Mouse (Mus musculus) liver, embryonic 15.5 days (tissue): ENCODE measurements around the gene Trpv6. TPM values are rescaled to one million over a fixed set of nuclear protein-coding genes. Genes with fewer than 3 reads are reported as not detected.

Experiments used
- ATAC-seq: fragments of 200-750 bp; cut with Nextera tagmentation; 2 replicates; pipeline ENCODE4 v1.8.0; 2017; ENCODE audit warnings: moderate number of reproducible peaks, mild to moderate bottlenecking, moderate library complexity; ENCODE audit not compliant: insufficient read depth
- H3K27ac ChIP-seq: fragments of 300-500 bp; sonication (generic); replicated peaks from 2 replicates; pipeline ENCODE4 v1.5.1; 2015; ENCODE audit warnings: mild to moderate bottlenecking, inconsistent platforms
- H3K27me3 ChIP-seq: fragments of 300-500 bp; sonication (generic); 2 replicates; pipeline ENCODE4 v1.6.1; 2015; ENCODE audit warnings: mild to moderate bottlenecking, inconsistent platforms
- H3K36me3 ChIP-seq: fragments of 300-500 bp; sonication (generic); replicated peaks from 2 replicates; pipeline ENCODE4 v1.6.1; 2015; ENCODE audit warnings: moderate library complexity, mild to moderate bottlenecking, inconsistent platforms
- H3K4me1 ChIP-seq: fragments of 300-500 bp; sonication (generic); replicated peaks from 2 replicates; pipeline ENCODE4 v1.6.1; 2015; ENCODE audit warnings: inconsistent platforms
- H3K4me2 ChIP-seq: fragments of 300-500 bp; sonication (generic); 2 replicates; pipeline ENCODE4 v1.6.1; 2015; ENCODE audit warnings: moderate library complexity, mild to moderate bottlenecking, inconsistent platforms
- H3K4me3 ChIP-seq: fragments of 300-500 bp; sonication (generic); replicated peaks from 2 replicates; pipeline ENCODE4 v1.5.1; 2015; ENCODE audit warnings: mild to moderate bottlenecking, inconsistent platforms
- H3K9ac ChIP-seq: fragments of 300-500 bp; sonication (generic); 2 replicates; pipeline ENCODE4 v1.6.1; 2015; ENCODE audit warnings: moderate library complexity, mild to moderate bottlenecking, inconsistent platforms
- H3K9me3 ChIP-seq: fragments of 300-500 bp; sonication (generic); replicated peaks from 2 replicates; pipeline ENCODE4 v1.6.1; 2016; ENCODE audit warnings: inconsistent platforms
- WGBS: fragments of 180-500 bp; shearing (Covaris S2); methylation state at CpG from one replicate; pipeline ENCODE4 v1.1.7; 2015; ENCODE audit warnings: mixed read lengths; ENCODE audit not compliant: insufficient replicate concordance; 5-methylcytosine and 5-hydroxymethylcytosine counted together
- polyA plus RNA-seq: library from polyadenylated mRNA; unstranded; fragments of >200 nt; fragmentation: Nextera tagmentation; extraction: Ambion mirVana; gene quantifications from 2 replicates; pipeline ENCODE4 v1.2.1, GENCODE M21; 2015

Gene Trpv6
- 0.13 and 0.15 TPM in 2 replicates for polyA plus RNA-seq

DNA sequence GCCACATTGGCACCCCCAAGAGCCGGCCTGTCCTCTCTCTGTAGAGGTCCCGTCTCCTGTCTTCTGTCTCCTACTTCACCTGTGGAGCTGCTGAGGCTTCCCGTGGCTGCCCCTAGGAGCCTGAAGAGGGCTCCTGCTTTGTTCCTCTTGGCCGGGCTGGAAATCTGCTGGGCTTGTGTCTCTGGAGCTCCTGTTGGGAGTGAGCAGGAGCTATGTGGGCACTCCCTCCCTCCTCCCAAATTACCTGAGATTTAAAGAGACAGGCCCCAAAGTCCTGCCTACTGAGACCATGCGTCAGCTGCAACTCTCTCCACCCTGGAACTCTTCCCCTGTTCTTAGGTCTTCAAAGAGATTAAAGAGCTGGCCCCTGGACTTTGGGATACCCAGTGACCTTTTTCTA lies at the start of gene Trpv6:
Trpv6 (minus strand) TSS at position 228 of the 400 bp plus-strand sequence.
- ATAC-seq: no peak
- Histone ChIP-seq H3K27ac (no peak within 1 kb of the TSS), H3K9ac (no peak within 1 kb of the TSS), H3K9me3 (no peaks in the 10 kb centered on the region), H3K4me1 (no peaks in the 10 kb centered on the region), H3K36me3 (no peaks in the 10 kb centered on the region), H3K27me3 (no peaks in the 10 kb centered on the region), H3K4me2 (no peak within 1 kb of the TSS), H3K4me3 (no peak within 1 kb of the TSS)
- WGBS: 48% methylated on average over 5 of the region's 5 CpGs

DNA sequence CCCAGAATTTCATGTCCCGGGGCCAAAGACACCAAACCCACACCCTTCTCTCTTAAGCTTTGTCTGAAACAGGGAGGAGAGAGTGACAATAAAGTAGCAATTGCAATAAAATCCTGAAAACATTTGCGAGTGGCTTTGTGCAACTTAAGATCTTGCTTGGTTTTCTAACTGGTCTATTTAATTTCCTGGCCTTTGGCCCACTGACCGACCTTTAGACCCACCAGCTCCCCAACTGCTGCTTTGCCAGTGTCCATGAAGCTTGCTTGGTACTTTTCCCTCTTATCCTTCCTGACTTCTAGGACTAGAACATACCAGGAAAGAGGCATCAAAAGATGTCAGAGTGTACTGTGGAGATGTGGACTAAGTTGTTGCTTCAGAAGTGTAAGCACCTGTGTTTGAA lies 49.4 kb upstream of the Trpv6 start:
- peak overlapping the region; percentile 67 for H3K27ac ChIP-seq
- 74% methylated on average over 3 of the region's 3 CpGs for WGBS
- ATAC-seq: no peak
- H3K4me2 ChIP-seq: no peak overlapping the region
- H3K4me1 ChIP-seq: peaks cover 45% of the 10 kb centered on the region
- peaks cover 67% of the 10 kb centered on the region for H3K36me3 ChIP-seq
- no peak overlapping the region for H3K4me3 ChIP-seq
- no peaks in the 10 kb centered on the region for H3K27me3 ChIP-seq
- H3K9me3 ChIP-seq: no peaks in the 10 kb centered on the region
- no peak overlapping the region for H3K9ac ChIP-seq

- 22% methylated on average over 5 of the region's 5 CpGs for WGBS
- no peak overlapping the region for H3K4me2 ChIP-seq
- H3K36me3 ChIP-seq: peaks cover 61% of the 10 kb centered on the region
- H3K27ac ChIP-seq: peak overlapping the region; percentile 67
- no peaks in the 10 kb centered on the region for H3K9me3 ChIP-seq
- H3K4me1 ChIP-seq: peaks cover 42% of the 10 kb centered on the region
- peak; percentile 76 for ATAC-seq
- no peak overlapping the region for H3K9ac ChIP-seq
- no peak overlapping the region for H3K4me3 ChIP-seq
- no peaks in the 10 kb centered on the region for H3K27me3 ChIP-seq
Observed at GRCm38 (mm10) chr6:41684911-41685310, 48.7 kb upstream of the Trpv6 start.

GRCm38 (mm10) chr6:41684131-41684530 lies 47.9 kb upstream of the Trpv6 start, which contains the start of gene Llcfc1:
Gene Llcfc1, plus strand, starts transcription at chr6:41684431.
- Histone ChIP-seq H3K27ac (peak within 1 kb of the TSS; percentile 67), H3K9me3 (no peaks in the 10 kb centered on the region), H3K4me2 (no peak within 1 kb of the TSS), H3K27me3 (no peaks in the 10 kb centered on the region), H3K4me3 (no peak within 1 kb of the TSS), H3K36me3 (peaks cover 53% of the 10 kb centered on the region), H3K4me1 (peaks cover 34% of the 10 kb centered on the region), H3K9ac (no peak within 1 kb of the TSS)
- no peak for ATAC-seq
- WGBS: 91% methylated on average over 2 of the region's 2 CpGs

- 72% methylated on average over 5 of the region's 5 CpGs for WGBS
- Histone ChIP-seq H3K27ac (no peak overlapping the region), H3K9ac (no peak overlapping the region), H3K4me3 (no peak overlapping the region), H3K9me3 (no peaks in the 10 kb centered on the region), H3K4me2 (no peak overlapping the region), H3K27me3 (no peaks in the 10 kb centered on the region), H3K4me1 (peaks cover 14% of the 10 kb centered on the region), H3K36me3 (peaks cover 29% of the 10 kb centered on the region)
- no peak for ATAC-seq
Observed at GRCm38 (mm10) chr6:41681656-41682055, 45.5 kb upstream of the Trpv6 start.

DNA sequence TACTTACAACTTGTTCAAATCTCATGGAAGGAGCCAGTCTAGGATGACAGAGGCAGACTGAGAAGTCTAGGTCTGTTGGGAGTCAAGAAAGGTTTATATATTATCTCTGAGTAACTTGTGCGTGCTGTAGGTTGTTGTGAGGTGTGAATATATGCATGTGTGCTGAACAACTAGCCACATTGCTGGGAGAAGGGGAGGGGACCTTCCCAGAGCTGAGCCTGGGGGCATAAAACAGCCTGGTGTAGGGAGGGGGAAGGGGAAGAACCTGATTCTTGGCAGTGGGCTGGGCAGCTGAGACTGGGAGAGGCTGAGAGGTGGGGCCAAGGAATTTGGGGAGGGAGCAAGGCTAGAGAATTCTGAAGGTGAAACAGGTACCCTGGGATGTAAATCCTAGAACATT lies 44.5 kb upstream of the Trpv6 start, which contains the start of gene Trpv5:
Trpv5 (minus strand) TSS at position 101 of the 400 bp plus-strand sequence.
- ATAC-seq: no peak
- Histone ChIP-seq H3K4me3 (no peak within 1 kb of the TSS), H3K4me1 (peaks cover 6% of the 10 kb centered on the region), H3K27me3 (no peaks in the 10 kb centered on the region), H3K4me2 (no peak within 1 kb of the TSS), H3K9me3 (no peaks in the 10 kb centered on the region), H3K36me3 (peaks cover 20% of the 10 kb centered on the region), H3K9ac (no peak within 1 kb of the TSS), H3K27ac (no peak within 1 kb of the TSS)
- WGBS: 69% methylated on average over 1 of the region's 1 CpGs

DNA sequence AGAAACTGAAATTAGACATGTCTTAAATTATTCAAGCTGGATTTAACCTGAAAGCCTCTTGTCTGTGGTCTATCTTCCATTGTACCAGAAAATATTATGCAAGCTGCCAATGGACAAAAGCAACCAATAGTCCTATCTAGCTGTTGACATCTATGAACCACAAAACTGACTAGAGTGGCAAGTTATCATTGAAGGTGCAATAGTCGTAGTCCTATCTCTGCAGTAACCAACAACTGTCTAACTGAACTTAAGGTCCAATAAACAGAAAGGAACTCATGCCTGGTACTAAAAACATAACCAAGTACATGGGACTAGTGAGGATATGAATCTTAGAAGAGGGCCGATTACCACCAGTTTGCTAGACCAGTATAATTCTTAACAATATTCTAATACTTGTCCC lies 40.3 kb upstream of the Trpv6 start:
- Histone ChIP-seq H3K27ac (no peak overlapping the region), H3K27me3 (no peaks in the 10 kb centered on the region), H3K9ac (no peak overlapping the region), H3K4me2 (no peak overlapping the region), H3K4me3 (no peak overlapping the region), H3K36me3 (no peaks in the 10 kb centered on the region), H3K4me1 (no peaks in the 10 kb centered on the region), H3K9me3 (no peaks in the 10 kb centered on the region)
- no peak for ATAC-seq
- WGBS: 29% methylated on average over 2 of the region's 2 CpGs

GRCm38 (mm10) chr6:41662320-41662719 lies 26.1 kb upstream of the Trpv6 start:
- Histone ChIP-seq H3K9ac (no peak overlapping the region), H3K27me3 (no peaks in the 10 kb centered on the region), H3K36me3 (no peaks in the 10 kb centered on the region), H3K4me2 (no peak overlapping the region), H3K9me3 (no peaks in the 10 kb centered on the region), H3K27ac (no peak overlapping the region), H3K4me1 (no peaks in the 10 kb centered on the region), H3K4me3 (no peak overlapping the region)
- WGBS: 12% methylated on average over 2 of the region's 2 CpGs
- no peak for ATAC-seq

DNA sequence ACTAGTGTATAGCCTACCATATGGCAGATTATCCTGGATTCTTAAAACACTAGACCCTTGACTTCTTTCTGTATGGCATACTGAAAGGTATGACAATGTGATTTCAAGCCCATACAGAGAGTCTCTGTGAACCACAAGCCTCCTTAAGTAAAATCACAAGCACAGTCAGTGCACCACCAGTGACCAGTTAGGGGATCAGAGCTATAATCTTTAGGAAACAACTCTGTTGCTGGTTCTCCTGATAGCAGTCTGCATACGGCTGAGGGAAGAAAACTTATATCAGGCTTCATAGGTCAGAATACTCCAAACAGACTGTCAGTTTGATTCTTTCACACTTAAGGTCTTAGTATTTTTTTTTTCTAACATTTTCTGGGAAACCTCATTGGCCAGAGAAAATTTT lies 22.3 kb upstream of the Trpv6 start:
- ATAC-seq: no peak
- Histone ChIP-seq H3K4me2 (no peak overlapping the region), H3K4me1 (no peaks in the 10 kb centered on the region), H3K27ac (no peak overlapping the region), H3K9me3 (no peaks in the 10 kb centered on the region), H3K27me3 (no peaks in the 10 kb centered on the region), H3K36me3 (no peaks in the 10 kb centered on the region), H3K4me3 (no peak overlapping the region), H3K9ac (no peak overlapping the region)
- 20% methylated on average over 1 of the region's 1 CpGs for WGBS

GRCm38 (mm10) chr6:41654648-41655047 lies 18.4 kb upstream of the Trpv6 start:
- Histone ChIP-seq H3K9ac (no peak overlapping the region), H3K27ac (no peak overlapping the region), H3K9me3 (no peaks in the 10 kb centered on the region), H3K4me1 (no peaks in the 10 kb centered on the region), H3K36me3 (no peaks in the 10 kb centered on the region), H3K27me3 (no peaks in the 10 kb centered on the region), H3K4me2 (no peak overlapping the region), H3K4me3 (no peak overlapping the region)
- 15% methylated on average over 8 of the region's 8 CpGs for WGBS
- no peak for ATAC-seq

- H3K9me3 ChIP-seq: no peaks in the 10 kb centered on the region
- no peaks in the 10 kb centered on the region for H3K4me1 ChIP-seq
- H3K4me3 ChIP-seq: no peak overlapping the region
- H3K27me3 ChIP-seq: no peaks in the 10 kb centered on the region
- no peak for ATAC-seq
- H3K36me3 ChIP-seq: no peaks in the 10 kb centered on the region
- 42% methylated on average over 5 of the region's 5 CpGs for WGBS
- no peak overlapping the region for H3K4me2 ChIP-seq
- no peak overlapping the region for H3K27ac ChIP-seq
- no peak overlapping the region for H3K9ac ChIP-seq
Observed at GRCm38 (mm10) chr6:41653173-41653572, 17.0 kb upstream of the Trpv6 start.

DNA sequence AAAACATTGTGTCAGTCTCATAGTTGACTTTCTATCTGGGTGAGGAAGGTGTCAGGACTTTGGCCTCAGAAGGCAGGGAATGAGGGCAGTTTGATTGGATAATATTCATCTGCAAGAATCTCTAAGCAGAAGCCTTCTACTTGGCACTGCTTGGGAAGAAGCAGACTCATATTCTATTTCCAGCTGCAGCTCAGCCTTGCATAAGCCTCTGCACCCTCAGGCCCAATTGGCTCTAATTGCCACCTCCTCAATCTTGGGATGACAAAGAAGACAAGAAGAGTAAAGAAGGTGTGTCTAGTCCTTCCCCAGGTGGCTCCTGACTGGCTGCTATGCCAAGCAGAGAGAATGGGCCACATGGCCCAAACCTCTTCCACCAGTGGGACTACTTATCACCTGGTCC lies 10.5 kb upstream of the Trpv6 start:
- H3K4me2 ChIP-seq: no peak overlapping the region
- H3K4me1 ChIP-seq: 0 out of 2 replicates have a peak, but pooled peaks cover 3% of the 10 kb centered on the region
- no peak overlapping the region for H3K27ac ChIP-seq
- no peaks in the 10 kb centered on the region for H3K36me3 ChIP-seq
- ATAC-seq: no peak
- H3K9ac ChIP-seq: no peak overlapping the region
- no peak overlapping the region for H3K4me3 ChIP-seq
- H3K9me3 ChIP-seq: no peaks in the 10 kb centered on the region
- H3K27me3 ChIP-seq: no peaks in the 10 kb centered on the region
